ENCODE assay signal across 9 mouse cellular contexts in the genomic region with DNA sequence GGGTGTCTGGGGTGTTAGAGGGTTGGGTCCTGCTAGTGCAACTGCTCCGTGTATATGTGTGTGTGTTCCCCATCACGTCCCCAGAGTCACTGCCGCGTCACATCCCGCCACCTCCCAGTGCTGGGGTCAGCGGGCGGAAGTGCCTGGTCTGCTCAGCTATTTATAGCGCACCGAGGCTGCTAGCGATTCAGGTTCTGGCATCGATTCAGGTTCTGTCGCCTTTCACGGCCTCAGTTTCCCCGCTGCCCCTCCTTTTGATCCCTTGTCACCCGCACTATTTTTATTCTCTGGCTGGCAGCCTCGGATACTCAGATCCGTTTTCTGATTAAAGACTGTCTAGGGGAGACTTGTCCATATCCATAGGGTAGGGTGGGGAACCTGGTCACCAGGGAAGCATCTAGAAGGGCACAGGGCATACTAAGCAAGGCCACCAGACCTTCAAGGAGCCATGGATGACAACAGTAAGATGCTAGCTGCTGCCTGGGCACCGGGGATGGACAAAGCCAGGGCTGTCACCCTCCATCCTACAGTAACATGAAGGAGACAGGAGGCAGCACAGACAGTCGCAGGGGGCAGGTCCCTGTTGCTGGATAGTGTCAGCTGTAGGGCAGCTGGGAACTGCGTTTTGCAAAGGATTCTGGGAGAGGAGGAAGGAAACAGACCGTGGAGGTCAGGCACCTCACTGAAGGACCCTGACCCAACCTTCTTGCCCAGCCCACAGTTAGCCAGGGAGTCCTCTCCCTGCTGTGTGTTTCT. TPM values are rescaled to one million over a fixed set of nuclear protein-coding genes. Genes with fewer than 3 reads are reported as not detected.
A peak's percentile ranks its signal among the peaks of the same experiment; 100 is the strongest.
DNase-seq lines count a peak whose midpoint lies in the region; ATAC-seq lines count a peak whose summit lies in the region.
"Had no signal": no experiment of that assay in that cellular context is flagged by ENCODE, and none has a peak within 500 bp of the region (broad histone marks: within the 10 kb centered on the region; RNA-seq: fewer than 3 reads in every experiment).

No protein-coding gene starts in this region.

- H3K9ac ChIP-seq in liver, embryonic 12.5 days, result no peak overlapping the region

- peak overlapping the region; percentile 22; the same call in 1 of the 2 replicates for H3K4me3 ChIP-seq in liver, embryonic 12.5 days

- DNase-seq in adrenal gland, postnatal 14 days, result peak; percentile 70
- DNase-seq in adrenal gland, postnatal 4 days (ENCODE audit: low spot score in 2 of 2), result no peak
- DNase-seq in 416B (ENCODE audit: low read depth), result peak; percentile 96
- peak; percentile 52 to 63 for DNase-seq in cerebellum, postnatal 25 days
- peak; percentile 38 to 39 for DNase-seq in heart, postnatal 36 days
- no peak for DNase-seq in layer of hippocampus, postnatal 25 days (ENCODE audit: extremely low spot score in 1 of 2, low spot score in 1 of 2)

- peak overlapping the region; percentile 47 for H3K4me2 ChIP-seq in liver, embryonic 12.5 days

- H3K36me3 ChIP-seq in liver, embryonic 12.5 days, result no peaks in the 10 kb centered on the region

- peaks cover 64% of the 10 kb centered on the region for H3K27me3 ChIP-seq in liver, embryonic 12.5 days (replicated peaks)
- H3K27me3 ChIP-seq: Patski had no signal

- H3K27ac ChIP-seq in liver, embryonic 12.5 days, result 0 out of 2 replicates have a peak overlapping the region, but pooled peaks have one; percentile 12

- WGBS in liver, embryonic 12.5 days (ENCODE audit: insufficient replicate concordance), result 2% methylated on average over 21 of the region's 21 CpGs

- no peaks in the 10 kb centered on the region for H3K9me3 ChIP-seq in liver, embryonic 12.5 days (replicated peaks)

- intact Hi-C loops in heart, postnatal 36 days (cut with DNase I), result no loop called here

- H3K4me1 ChIP-seq in liver, embryonic 12.5 days, result peaks cover 55% of the 10 kb centered on the region

- no peak for ATAC-seq in liver, embryonic 12.5 days
- peak; percentile 54; the same call in 1 of the 2 replicates for ATAC-seq in neutrophil, adult 5-6 weeks (ENCODE audit: extremely low read depth, insufficient number of reproducible peaks, low FRiP score, poor library complexity, severe bottlenecking)
- ATAC-seq: Patski had no signal

RNA-seq across cellular contexts. Expression of a gene that starts 3.2 kb away (rescaled TPM):
- 7.2 and 7.7 TPM in 2 replicates for total RNA-seq in adrenal gland, postnatal 14 days (2021)
- 10 to 100 TPM; 11.7 to 12.9 TPM for total RNA-seq in adrenal gland, postnatal 4 days (2021)
- under 1 TPM; 0.49 to 0.64 TPM for total RNA-seq in heart, postnatal 36 days (2021)
- 0.22 and 0.31 TPM in 2 replicates for polyA plus RNA-seq in liver, embryonic 12.5 days (2016; fragmentation: Nextera tagmentation; extraction: Ambion mirVana)
- total RNA-seq in neutrophil, adult 5-6 weeks (2017), result 0.12 TPM in 2 replicates
- total RNA-seq in layer of hippocampus, postnatal 25 days (2021), result 100 to 1,000 TPM; 235 to 291 TPM

RNA-seq across cellular contexts. Expression of a gene that starts 7.7 kb away (rescaled TPM):
- total RNA-seq in adrenal gland, postnatal 14 days (2021), result 17.4 and 21.4 TPM in 2 replicates
- total RNA-seq in adrenal gland, postnatal 4 days (2021), result 10 to 100 TPM; 17.7 to 19.3 TPM
- 1 to 10 TPM; 8.2 to 8.6 TPM for total RNA-seq in heart, postnatal 36 days (2021)
- 9.2 and 10.4 TPM in 2 replicates for polyA plus RNA-seq in liver, embryonic 12.5 days (2016; fragmentation: Nextera tagmentation; extraction: Ambion mirVana)
- total RNA-seq in neutrophil, adult 5-6 weeks (2017), result 19.0 and 25.7 TPM in 2 replicates
- total RNA-seq in layer of hippocampus, postnatal 25 days (2021), result 1 to 10 TPM; 4.9 to 5.6 TPM

RNA-seq across cellular contexts. Expression of a gene that starts 20.6 kb away (rescaled TPM):
- 8.0 and 9.8 TPM in 2 replicates for total RNA-seq in adrenal gland, postnatal 14 days (2021)
- 1 to 10 TPM; 6.8 to 8.5 TPM for total RNA-seq in adrenal gland, postnatal 4 days (2021)
- 1 to 10 TPM; 3.8 to 4.7 TPM for total RNA-seq in heart, postnatal 36 days (2021)
- 1.5 and 2.1 TPM in 2 replicates for polyA plus RNA-seq in liver, embryonic 12.5 days (2016; fragmentation: Nextera tagmentation; extraction: Ambion mirVana)
- 4.5 and 10.0 TPM in 2 replicates for total RNA-seq in neutrophil, adult 5-6 weeks (2017)
- 1 to 10 TPM in 1 of 2 experiments, under 1 TPM in 1; 0.98 to 3.3 TPM for total RNA-seq in layer of hippocampus, postnatal 25 days (2021)

RNA-seq across cellular contexts. Expression of a gene that starts 33.2 kb away (rescaled TPM):
- total RNA-seq in adrenal gland, postnatal 14 days (2021), result 5.4 and 7.4 TPM in 2 replicates
- total RNA-seq in adrenal gland, postnatal 4 days (2021), result 1 to 10 TPM; 4.4 to 5.0 TPM
- total RNA-seq in heart, postnatal 36 days (2021), result 1 to 10 TPM; 6.5 to 7.5 TPM
- 3.6 and 4.2 TPM in 2 replicates for polyA plus RNA-seq in liver, embryonic 12.5 days (2016; fragmentation: Nextera tagmentation; extraction: Ambion mirVana)
- 0.58 and 0.86 TPM in 2 replicates for total RNA-seq in neutrophil, adult 5-6 weeks (2017)
- under 1 TPM; 0.42 to 0.47 TPM for total RNA-seq in layer of hippocampus, postnatal 25 days (2021)

RNA-seq across cellular contexts. Expression of a gene that starts 57.1 kb away (rescaled TPM):
- total RNA-seq in adrenal gland, postnatal 14 days (2021), result 5.4 and 13.9 TPM in 2 replicates
- total RNA-seq in adrenal gland, postnatal 4 days (2021), result 1 to 10 TPM; 8.4 to 9.8 TPM
- 1 to 10 TPM in 1 of 2 experiments, under 1 TPM in 1; 0.56 to 1.2 TPM for total RNA-seq in heart, postnatal 36 days (2021)
- 19.5 and 20.6 TPM in 2 replicates for polyA plus RNA-seq in liver, embryonic 12.5 days (2016; fragmentation: Nextera tagmentation; extraction: Ambion mirVana)
- total RNA-seq in neutrophil, adult 5-6 weeks (2017), result 78.8 and 80.4 TPM in 2 replicates
- total RNA-seq in layer of hippocampus, postnatal 25 days (2021), result 100 to 1,000 TPM in 1 of 2 experiments, 10 to 100 TPM in 1; 88.0 to 106 TPM

Comparison
In these comparisons a context has a peak if more than half of its experiments do, and no peak if none do; other contexts are left out.
1. DNase-seq: peak in adrenal gland, postnatal 14 days (single experiment), 416B (single experiment), cerebellum, postnatal 25 days (2 of 2) and heart, postnatal 36 days (2 of 2); none in adrenal gland, postnatal 4 days (0 of 2) and layer of hippocampus, postnatal 25 days (0 of 2).
2. RNA of a gene that starts 3.2 kb away (total RNA-seq): 235 to 291 TPM in layer of hippocampus, postnatal 25 days; 11.7 to 12.9 TPM in adrenal gland, postnatal 4 days, 7.2 to 7.7 TPM in adrenal gland, postnatal 14 days, 0.49 to 0.64 TPM in heart, postnatal 36 days and 0.12 TPM in neutrophil, adult 5-6 weeks; every median in the first group is over 10 times any median in the second.